Mouse (Mus musculus): ENCODE measurements at regions not wholly inside any gene's neighbourhood (a gene's known extent, or its start where the extent isn't known, plus 50 kb on each side); places are given as distances from the start of the nearest gene placed in this dataset.
A peak's percentile ranks its signal among the peaks of the same experiment; 100 is the strongest.

- no peaks in the 10 kb centered on the region for H3K36me3 ChIP-seq (ENCODE audit: control insufficient read depth, insufficient read depth)
- no peak overlapping the region for H3K4me3 ChIP-seq (ENCODE audit: low read depth, low read length)
- H3K4me1 ChIP-seq (replicated peaks; ENCODE audit: control insufficient read depth, insufficient read depth, low read length): no peaks in the 10 kb centered on the region
- no peaks in the 10 kb centered on the region for H3K27me3 ChIP-seq (replicated peaks; ENCODE audit: control insufficient read depth, insufficient read depth, low read length)
- TF ChIP-seq CTCF (IDR thresholded peaks at IDR 0.05; ENCODE audit: low read depth): peak; percentile 75
- no peak overlapping the region for H3K4me2 ChIP-seq (replicated peaks; ENCODE audit: low read depth)
- no peak overlapping the region for H3K9ac ChIP-seq (ENCODE audit: low read depth, low read length)
- no peaks in the 10 kb centered on the region for H3K9me3 ChIP-seq (ENCODE audit: control insufficient read depth)
- no peak overlapping the region for H3K27ac ChIP-seq (ENCODE audit: low read depth, low read length)
- ATAC-seq: no peak
- 10% methylated on average over 4 of the region's 4 CpGs for WGBS
These were observed 114.3 kb downstream of the Rab38 start for GRCm38 (mm10) chr7:88544393-88544792.

DNA sequence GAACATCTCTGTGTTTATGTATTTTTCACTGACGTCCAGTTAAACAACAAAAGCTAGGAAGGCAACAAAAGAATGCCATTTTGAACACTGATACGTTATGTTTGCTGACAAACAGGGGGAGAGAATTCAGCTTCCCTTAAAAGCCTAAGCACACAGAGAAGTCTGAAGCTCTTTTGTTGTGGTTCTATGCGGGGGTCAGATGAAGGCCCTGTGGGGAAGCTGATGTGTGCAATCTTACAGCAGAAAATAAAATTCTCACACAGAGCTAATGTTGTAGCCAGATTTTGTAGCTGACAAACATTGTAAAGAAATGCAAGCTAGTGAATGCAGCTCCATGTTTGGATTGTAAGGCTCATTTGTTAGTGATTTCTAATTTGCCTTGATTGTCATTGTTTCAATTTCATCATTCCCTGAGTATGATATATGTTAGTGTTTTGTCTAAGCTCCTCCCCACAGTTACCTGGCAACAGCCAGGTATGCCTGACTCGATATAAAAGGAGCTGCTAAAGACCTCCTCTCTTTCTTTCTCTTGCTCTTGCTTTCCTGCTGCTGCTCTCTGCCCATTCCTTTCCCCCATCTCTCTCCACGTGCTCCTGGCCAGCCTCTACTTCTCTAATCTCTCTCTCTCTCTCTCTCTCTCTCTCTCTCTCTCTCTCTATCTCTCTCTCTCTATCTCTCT, 115.0 kb downstream of the Rab38 start:
- Histone ChIP-seq H3K4me1 (replicated peaks; ENCODE audit: control insufficient read depth, insufficient read depth, low read length) (no peaks in the 10 kb centered on the region), H3K4me2 (replicated peaks; ENCODE audit: low read depth) (no peak overlapping the region), H3K4me3 (ENCODE audit: low read depth, low read length) (no peak overlapping the region), H3K9me3 (ENCODE audit: control insufficient read depth) (no peaks in the 10 kb centered on the region), H3K9ac (ENCODE audit: low read depth, low read length) (no peak overlapping the region), H3K36me3 (ENCODE audit: control insufficient read depth, insufficient read depth) (no peaks in the 10 kb centered on the region), H3K27me3 (replicated peaks; ENCODE audit: control insufficient read depth, insufficient read depth, low read length) (no peaks in the 10 kb centered on the region), H3K27ac (ENCODE audit: low read depth, low read length) (no peak overlapping the region)
- WGBS: 42% methylated on average over 5 of the region's 5 CpGs
- TF ChIP-seq CTCF (IDR thresholded peaks at IDR 0.05; ENCODE audit: low read depth): no peak
- ATAC-seq: no peak

GRCm38 (mm10) chr7:88575073-88575472, 145.0 kb downstream of the Rab38 start:
- Histone ChIP-seq H3K4me1 (replicated peaks; ENCODE audit: control insufficient read depth, insufficient read depth, low read length) (no peaks in the 10 kb centered on the region), H3K36me3 (ENCODE audit: control insufficient read depth, insufficient read depth) (no peaks in the 10 kb centered on the region), H3K27ac (ENCODE audit: low read depth, low read length) (no peak overlapping the region), H3K4me2 (replicated peaks; ENCODE audit: low read depth) (no peak overlapping the region), H3K9ac (ENCODE audit: low read depth, low read length) (no peak overlapping the region), H3K27me3 (replicated peaks; ENCODE audit: control insufficient read depth, insufficient read depth, low read length) (no peaks in the 10 kb centered on the region), H3K4me3 (ENCODE audit: low read depth, low read length) (no peak overlapping the region), H3K9me3 (ENCODE audit: control insufficient read depth) (no peaks in the 10 kb centered on the region)
- no peak for TF ChIP-seq CTCF (IDR thresholded peaks at IDR 0.05; ENCODE audit: low read depth)
- WGBS: 59% methylated on average over 1 of the region's 1 CpGs
- ATAC-seq: no peak

GRCm38 (mm10) chr7:88600781-88601180, 170.7 kb downstream of the Rab38 start:
- no peak overlapping the region for H3K9ac ChIP-seq (ENCODE audit: low read depth, low read length)
- no peaks in the 10 kb centered on the region for H3K36me3 ChIP-seq (ENCODE audit: control insufficient read depth, insufficient read depth)
- H3K4me1 ChIP-seq (replicated peaks; ENCODE audit: control insufficient read depth, insufficient read depth, low read length): no peaks in the 10 kb centered on the region
- H3K4me2 ChIP-seq (replicated peaks; ENCODE audit: low read depth): no peak overlapping the region
- TF ChIP-seq CTCF (IDR thresholded peaks at IDR 0.05; ENCODE audit: low read depth): no peak
- no peaks in the 10 kb centered on the region for H3K9me3 ChIP-seq (ENCODE audit: control insufficient read depth)
- no peak for ATAC-seq
- H3K27me3 ChIP-seq (replicated peaks; ENCODE audit: control insufficient read depth, insufficient read depth, low read length): no peaks in the 10 kb centered on the region
- H3K4me3 ChIP-seq (ENCODE audit: low read depth, low read length): no peak overlapping the region
- no peak overlapping the region for H3K27ac ChIP-seq (ENCODE audit: low read depth, low read length)
- WGBS: 83% methylated on average over 1 of the region's 1 CpGs

Data from intestine, postnatal 0 days (tissue).